Comparison of ENCODE assay signal across 12 mouse cellular contexts in the genomic region with DNA sequence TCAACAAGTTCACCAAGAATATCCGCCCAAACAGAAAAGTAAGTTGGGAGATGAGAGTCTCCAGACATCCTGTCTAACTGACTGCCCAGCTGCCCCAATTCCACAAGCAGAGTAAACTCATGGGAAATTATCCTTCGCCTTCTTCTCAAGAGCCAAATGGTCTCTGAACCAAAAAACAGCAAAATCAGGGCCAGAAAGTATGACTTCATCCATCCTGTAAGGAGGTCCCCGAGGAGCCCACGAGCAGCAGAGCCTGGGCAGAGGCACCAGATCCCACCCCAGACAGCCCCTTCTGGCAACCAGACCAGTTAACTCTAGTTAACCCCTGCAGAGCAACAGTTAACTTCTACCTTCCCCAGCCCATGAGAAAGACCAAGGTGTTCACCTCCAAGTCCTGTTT. TPM values are rescaled to one million over a fixed set of nuclear protein-coding genes. Genes with fewer than 3 reads are reported as not detected.
DNase-seq lines count a peak whose midpoint lies in the region; ATAC-seq lines count a peak whose summit lies in the region.
"Had no signal": no experiment of that assay in that cellular context is flagged by ENCODE, and none has a peak within 500 bp of the region (broad histone marks: within the 10 kb centered on the region; RNA-seq: fewer than 3 reads in every experiment).

No protein-coding gene starts in this region.

- DNase-seq in thymus, postnatal 4 days = no peak
- no peak for DNase-seq in left cerebral cortex, adult 18-20 months (ENCODE audit: low spot score in 2 of 2)
- DNase-seq: adrenal gland, adult 8-10 months; cerebellum, adult 2 months had no signal

- H3K9ac ChIP-seq in embryonic facial prominence, embryonic 12.5 days = no peak overlapping the region
- H3K9ac ChIP-seq in heart, embryonic 13.5 days = peak overlapping the region; percentile 72
- H3K9ac ChIP-seq in limb, embryonic 13.5 days = no peak overlapping the region
- H3K9ac ChIP-seq: hindbrain, embryonic 15.5 days; midbrain, embryonic 12.5 days had no signal

- H3K27me3 ChIP-seq in embryonic facial prominence, embryonic 12.5 days = no peaks in the 10 kb centered on the region
- no peaks in the 10 kb centered on the region for H3K27me3 ChIP-seq in heart, embryonic 13.5 days (replicated peaks)
- no peaks in the 10 kb centered on the region for H3K27me3 ChIP-seq in limb, embryonic 13.5 days
- H3K27me3 ChIP-seq: hindbrain, embryonic 15.5 days had no signal

- peaks cover 32% of the 10 kb centered on the region for H3K9me3 ChIP-seq in embryonic facial prominence, embryonic 12.5 days
- H3K9me3 ChIP-seq in heart, embryonic 13.5 days = peaks cover 25% of the 10 kb centered on the region
- peaks cover 38% of the 10 kb centered on the region for H3K9me3 ChIP-seq in limb, embryonic 13.5 days

- peaks cover 23% of the 10 kb centered on the region for H3K4me1 ChIP-seq in brown adipose tissue, adult 24 weeks (ENCODE audit: control insufficient read depth, insufficient read depth, insufficient read length, low read length)
- H3K4me1 ChIP-seq in embryonic facial prominence, embryonic 12.5 days = peaks cover 17% of the 10 kb centered on the region
- peaks cover 77% of the 10 kb centered on the region for H3K4me1 ChIP-seq in heart, embryonic 13.5 days
- peaks cover 74% of the 10 kb centered on the region for H3K4me1 ChIP-seq in limb, embryonic 13.5 days
- H3K4me1 ChIP-seq: midbrain, embryonic 12.5 days had no signal

- WGBS in embryonic facial prominence, embryonic 12.5 days = 59% methylated on average over 4 of the region's 4 CpGs
- 31% methylated on average over 4 of the region's 4 CpGs for WGBS in heart, embryonic 13.5 days
- WGBS in limb, embryonic 13.5 days = 37% methylated on average over 4 of the region's 4 CpGs

- H3K4me3 ChIP-seq in brown adipose tissue, adult 24 weeks (ENCODE audit: insufficient read depth, low read depth, low read length) = no peak overlapping the region
- H3K4me3 ChIP-seq in embryonic facial prominence, embryonic 12.5 days = no peak overlapping the region
- H3K4me3 ChIP-seq in heart, embryonic 13.5 days = peak overlapping the region; percentile 13; the same call in 1 of the 2 replicates
- no peak overlapping the region for H3K4me3 ChIP-seq in limb, embryonic 13.5 days
- H3K4me3 ChIP-seq: hindbrain, embryonic 15.5 days; midbrain, embryonic 12.5 days had no signal

- H3K27ac ChIP-seq in brown adipose tissue, adult 24 weeks (replicated peaks; ENCODE audit: low read depth, low read length) = peak overlapping the region; percentile 71
- H3K27ac ChIP-seq in embryonic facial prominence, embryonic 12.5 days = peak overlapping the region; percentile 85; the same call in 1 of the 2 replicates
- H3K27ac ChIP-seq in heart, embryonic 13.5 days (replicated peaks) = peak overlapping the region; percentile 95
- peak overlapping the region; percentile 40; the same call in 1 of the 2 replicates for H3K27ac ChIP-seq in limb, embryonic 13.5 days
- H3K27ac ChIP-seq: hindbrain, embryonic 15.5 days; midbrain, embryonic 12.5 days had no signal

- H3K4me2 ChIP-seq in embryonic facial prominence, embryonic 12.5 days (replicated peaks) = no peak overlapping the region
- peak overlapping the region; percentile 73 for H3K4me2 ChIP-seq in heart, embryonic 13.5 days
- H3K4me2 ChIP-seq in limb, embryonic 13.5 days (replicated peaks) = no peak overlapping the region; the same call in 1 of the 2 replicates
- H3K4me2 ChIP-seq: hindbrain, embryonic 15.5 days; midbrain, embryonic 12.5 days had no signal

- ATAC-seq in embryonic facial prominence, embryonic 12.5 days (ENCODE audit: insufficient number of reproducible peaks, insufficient read depth, low FRiP score, low TSS enrichment) = no peak
- no peak for ATAC-seq in heart, embryonic 13.5 days (ENCODE audit: extremely low read depth, insufficient number of reproducible peaks, low FRiP score, low TSS enrichment)
- no peak for ATAC-seq in limb, embryonic 13.5 days (ENCODE audit: low FRiP score, low read depth)
- no peak for ATAC-seq in CD4-positive, CD25-positive, alpha-beta regulatory T cell, adult 4 months
- ATAC-seq: forebrain, embryonic 14.5 days had no signal

- H3K36me3 ChIP-seq in embryonic facial prominence, embryonic 12.5 days = peaks cover 73% of the 10 kb centered on the region
- peaks cover 97% of the 10 kb centered on the region for H3K36me3 ChIP-seq in heart, embryonic 13.5 days
- peaks cover 86% of the 10 kb centered on the region for H3K36me3 ChIP-seq in limb, embryonic 13.5 days

RNA-seq across cellular contexts. Expression of a gene that starts 29.9 kb away (rescaled TPM):
- 15.7 and 16.3 TPM in 2 replicates for polyA plus RNA-seq in brown adipose tissue, adult 24 weeks (2012; ENCODE audit: insufficient read depth, insufficient read length, missing spikeins)
- 37.1 and 38.1 TPM in 2 replicates for polyA plus RNA-seq in embryonic facial prominence, embryonic 12.5 days (2016; fragmentation: Nextera tagmentation; extraction: Ambion mirVana)
- 142 and 143 TPM in 2 replicates for polyA plus RNA-seq in heart, embryonic 13.5 days (2015; fragmentation: Nextera tagmentation; extraction: Ambion mirVana)
- 48.7 and 51.5 TPM in 2 replicates for polyA plus RNA-seq in limb, embryonic 13.5 days (2015; fragmentation: Nextera tagmentation; extraction: Ambion mirVana)
- total RNA-seq in left cerebral cortex, adult 18-20 months (2021) = 10 to 100 TPM; 26.9 to 27.0 TPM
- 10 to 100 TPM; 45.2 to 46.1 TPM for polyA plus RNA-seq in CD4-positive, CD25-positive, alpha-beta regulatory T cell, adult 4 months (2017; shearing (Covaris generic))

Comparison
In these comparisons a context has a peak if more than half of its experiments do, and no peak if none do; other contexts are left out.
1. H3K27ac ChIP-seq: peak in every context shown above with its lines; median percentile 95 in heart, embryonic 13.5 days; 85 in embryonic facial prominence, embryonic 12.5 days; 71 in brown adipose tissue, adult 24 weeks; 40 in limb, embryonic 13.5 days.